Mouse (Mus musculus) monocyte, adult 59 days (primary cell): ENCODE measurements around the gene Pdlim1. TPM values are rescaled to one million over a fixed set of nuclear protein-coding genes. Genes with fewer than 3 reads are reported as not detected.

ENCODE experiments used
- total RNA-seq, 2 experiments: library from RNA; stranded (reverse); gene quantifications; one replicate each; pipeline ENCODE4 v1.2.4; 2023

Pdlim1 gene
- 100 to 1,000 TPM; 101 to 139 TPM for total RNA-seq

DNA sequence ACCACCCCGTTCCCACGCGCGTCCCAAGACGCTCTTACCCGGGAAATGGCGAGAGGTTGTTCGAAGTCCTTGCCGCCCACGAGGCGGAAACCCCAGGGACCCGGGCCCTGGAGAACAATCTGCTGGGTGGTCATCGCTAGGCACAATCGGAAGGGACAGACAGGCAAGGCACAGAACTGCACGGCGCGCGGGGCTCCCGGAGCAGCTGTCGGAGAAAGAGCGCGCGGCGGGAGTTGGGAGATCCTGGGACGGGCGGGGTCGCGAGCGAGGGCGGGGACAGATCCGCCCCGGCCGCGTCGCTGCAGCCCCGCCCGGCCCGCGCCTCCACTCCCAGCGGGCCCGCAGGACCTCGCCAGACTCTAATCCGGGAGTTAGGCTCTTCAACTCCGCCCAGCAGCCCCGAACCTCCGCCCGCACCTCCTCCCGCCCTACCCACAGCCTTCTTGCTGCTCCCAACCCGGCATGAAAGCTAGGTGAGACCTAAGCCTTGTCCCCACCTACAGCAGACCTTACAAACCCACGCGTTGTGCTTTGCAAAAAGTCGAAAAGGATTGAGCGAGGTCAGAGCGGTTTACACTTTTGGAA is at the start of gene Pdlim1:
TSS of gene Pdlim1 (minus strand) at position 535 of the 585 bp plus-strand sequence.

DNA sequence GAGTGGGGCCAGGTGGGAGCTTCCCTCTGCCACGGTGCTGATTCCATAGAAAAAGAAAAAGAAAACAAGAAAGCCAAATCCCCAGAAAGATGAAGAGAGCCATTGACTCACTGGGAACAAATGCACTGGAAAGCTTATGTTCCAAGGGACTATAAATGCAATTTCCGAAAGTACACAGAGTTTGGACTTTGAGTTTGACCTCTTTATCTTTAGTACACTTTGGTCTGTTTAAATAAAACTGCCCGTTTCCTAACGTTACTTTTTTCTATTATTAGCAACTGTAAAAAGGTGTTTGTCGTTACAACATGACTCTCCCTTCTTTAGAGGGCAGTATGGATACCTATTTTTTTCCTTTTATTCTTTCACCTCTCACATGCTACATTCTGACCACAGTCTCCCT is 84.5 kb downstream of the Pdlim1 start, which contains the start of gene Cyp2c70:
TSS of gene Cyp2c70 (minus strand) at position 174 of the 400 bp plus-strand sequence.

Other genes starting within 250 kb of the Pdlim1 start
- gene Cyp2c54, start 198.0 kb downstream of the Pdlim1 start, total RNA-seq = not detected
- gene Cyp2c50, start 182.2 kb downstream of the Pdlim1 start, total RNA-seq = not detected
- not detected for gene Cyp2c70, start 84.5 kb downstream of the Pdlim1 start, total RNA-seq
- 1 to 10 TPM; 3.6 to 5.6 TPM for gene Sorbs1, start 241.9 kb upstream of the Pdlim1 start, total RNA-seq